Mouse (Mus musculus) limb, embryonic 11.5 days (tissue): ENCODE data around the gene Mapk8ip3. TPM values are rescaled to one million over a fixed set of nuclear protein-coding genes. Genes with fewer than 3 reads are reported as not detected.

ENCODE experiments used
- ATAC-seq: fragments of 200-750 bp; cut with Nextera tagmentation; 2 replicates; pipeline ENCODE4 v1.8.0; 2017; ENCODE audit warnings: low read depth; ENCODE audit not compliant: insufficient number of reproducible peaks, low FRiP score, low TSS enrichment
- DNase-seq: peaks from one replicate; pipeline ENCODE4 v3.0.0-alpha.2; 2015; ENCODE audit warnings: low spot score
- H3K27ac ChIP-seq: fragments of 300-500 bp; sonication (generic); replicated peaks from 2 replicates; pipeline ENCODE4 v1.5.1; 2014; ENCODE audit warnings: low read depth, mild to moderate bottlenecking, low read length
- H3K27me3 ChIP-seq: fragments of 300-500 bp; sonication (generic); 2 replicates; pipeline ENCODE4 v1.6.1; 2014; ENCODE audit warnings: mild to moderate bottlenecking, low read length, mixed read lengths; ENCODE audit not compliant: control insufficient read depth, insufficient read depth
- H3K36me3 ChIP-seq: fragments of 300-500 bp; sonication (generic); 2 replicates; pipeline ENCODE4 v1.6.1; 2014; ENCODE audit warnings: mild to moderate bottlenecking, low read length, moderate library complexity, mixed read lengths; ENCODE audit not compliant: control insufficient read depth, insufficient read depth
- H3K4me1 ChIP-seq: fragments of 300-500 bp; sonication (generic); 2 replicates; pipeline ENCODE4 v1.6.1; 2014; ENCODE audit warnings: low read length, mixed read lengths; ENCODE audit not compliant: control insufficient read depth, insufficient read depth
- H3K4me2 ChIP-seq: fragments of 300-500 bp; sonication (generic); 2 replicates; pipeline ENCODE4 v1.6.1; 2014; ENCODE audit warnings: low read depth, mild to moderate bottlenecking, moderate library complexity; ENCODE audit not compliant: severe bottlenecking
- H3K4me3 ChIP-seq: fragments of 300-500 bp; sonication (generic); 2 replicates; pipeline ENCODE4 v1.5.1; 2014; ENCODE audit warnings: low read depth, low read length
- H3K9ac ChIP-seq: fragments of 300-500 bp; sonication (generic); 2 replicates; pipeline ENCODE4 v1.6.1; 2014; ENCODE audit warnings: mild to moderate bottlenecking, low read length
- H3K9me3 ChIP-seq: fragments of 300-500 bp; sonication (generic); 2 replicates; pipeline ENCODE4 v1.6.1; 2016; ENCODE audit warnings: low read length; ENCODE audit not compliant: control insufficient read depth
- WGBS: fragments of 180-500 bp; shearing (Covaris S2); extraction: QIAGEN DNeasy Blood & Tissue Kit; methylation state at CpG from one replicate; pipeline ENCODE4 v1.1.7; 2014; 5-methylcytosine and 5-hydroxymethylcytosine counted together
- polyA plus RNA-seq: library from polyadenylated mRNA; unstranded; fragments of >200 nt; fragmentation: Nextera tagmentation; extraction: Ambion mirVana; gene quantifications from 2 replicates; pipeline ENCODE4 v1.2.1, GENCODE M21; 2014

Mapk8ip3 gene
- polyA plus RNA-seq, 1 experiment from 2014 or later: 31.0 TPM

GRCm38 (mm10) chr17:24847386-24847785 lies 89.4 kb downstream of the Mapk8ip3 start:
- Histone ChIP-seq H3K4me1 (peaks cover 3% of the 10 kb centered on the region; the same call in 1 of the 2 replicates), H3K27ac (no peak overlapping the region), H3K27me3 (0 out of 2 replicates have a peak, but pooled peaks cover 6% of the 10 kb centered on the region), H3K4me2 (no peak overlapping the region), H3K36me3 (no peaks in the 10 kb centered on the region), H3K9ac (no peak overlapping the region), H3K4me3 (no peak overlapping the region), H3K9me3 (no peaks in the 10 kb centered on the region)
- DNase-seq (no peak), ATAC-seq (no peak)
- WGBS: 98% methylated on average over 1 of the region's 1 CpGs

- 32% methylated on average over 9 of the region's 9 CpGs for WGBS
- ATAC-seq (no peak), DNase-seq (no peak)
- H3K9ac ChIP-seq: no peak overlapping the region
- H3K4me3 ChIP-seq: no peak overlapping the region
- no peaks in the 10 kb centered on the region for H3K36me3 ChIP-seq
- H3K9me3 ChIP-seq: no peaks in the 10 kb centered on the region
- H3K4me1 ChIP-seq: peaks cover 3% of the 10 kb centered on the region; the same call in 1 of the 2 replicates
- H3K27me3 ChIP-seq: no peaks in the 10 kb centered on the region
- H3K4me2 ChIP-seq: no peak overlapping the region
- no peak overlapping the region for H3K27ac ChIP-seq
These were observed 92.3 kb downstream of the Mapk8ip3 start for GRCm38 (mm10) chr17:24844525-24844924.

GRCm38 (mm10) chr17:24842631-24843030 lies 94.1 kb downstream of the Mapk8ip3 start:
- ATAC-seq (no peak), DNase-seq (no peak)
- H3K27ac ChIP-seq: no peak overlapping the region
- WGBS: 61% methylated on average over 2 of the region's 2 CpGs
- H3K4me2 ChIP-seq: no peak overlapping the region
- H3K9me3 ChIP-seq: no peaks in the 10 kb centered on the region
- H3K36me3 ChIP-seq: no peaks in the 10 kb centered on the region
- H3K27me3 ChIP-seq: no peaks in the 10 kb centered on the region
- no peaks in the 10 kb centered on the region for H3K4me1 ChIP-seq
- H3K9ac ChIP-seq: no peak overlapping the region
- no peak overlapping the region for H3K4me3 ChIP-seq

Other genes with a start within 250 kb of the Mapk8ip3 start
- gene Syngr3, start 247.0 kb downstream of the Mapk8ip3 start, polyA plus RNA-seq: 6.6 and 6.9 TPM in 2 replicates
- 53.0 and 63.3 TPM in 2 replicates for gene Gfer, start 240.8 kb downstream of the Mapk8ip3 start, polyA plus RNA-seq
- gene Noxo1, start 240.7 kb downstream of the Mapk8ip3 start, polyA plus RNA-seq: 1.5 and 1.7 TPM in 2 replicates
- 120 and 121 TPM in 2 replicates for gene Tbl3, start 229.3 kb downstream of the Mapk8ip3 start, polyA plus RNA-seq
- gene Rnf151, start 218.9 kb downstream of the Mapk8ip3 start, polyA plus RNA-seq: 0.16 TPM in 1 of 2 replicates, not detected in the other
- gene Rps2, start 218.9 kb downstream of the Mapk8ip3 start, polyA plus RNA-seq: 1,548 and 1,633 TPM in 2 replicates
- gene Ndufb10, start 212.5 kb downstream of the Mapk8ip3 start, polyA plus RNA-seq: 211 and 216 TPM in 2 replicates
- not detected in 2 replicates for gene Rpl3l, start 209.2 kb downstream of the Mapk8ip3 start, polyA plus RNA-seq
- 24.9 and 27.0 TPM in 2 replicates for gene Msrb1, start 200.3 kb downstream of the Mapk8ip3 start, polyA plus RNA-seq
- gene Hs3st6, start 184.0 kb downstream of the Mapk8ip3 start, polyA plus RNA-seq: 3.1 and 3.4 TPM in 2 replicates
- not detected in 2 replicates for gene Meiob, start 132.7 kb downstream of the Mapk8ip3 start, polyA plus RNA-seq
- 27.2 and 28.8 TPM in 2 replicates for gene Hagh, start 96.8 kb downstream of the Mapk8ip3 start, polyA plus RNA-seq
- 16.6 and 18.5 TPM in 2 replicates for gene Fahd1, start 86.6 kb downstream of the Mapk8ip3 start, polyA plus RNA-seq
- gene Igfals, start 71.0 kb downstream of the Mapk8ip3 start, polyA plus RNA-seq: 0.24 and 0.47 TPM in 2 replicates
- 65.1 and 66.0 TPM in 2 replicates for gene Nubp2, start 50.6 kb downstream of the Mapk8ip3 start, polyA plus RNA-seq
- 36.8 and 42.1 TPM in 2 replicates for gene Spsb3, start 50.3 kb downstream of the Mapk8ip3 start, polyA plus RNA-seq
- 20.5 and 20.8 TPM in 2 replicates for gene Eme2, start 41.9 kb downstream of the Mapk8ip3 start, polyA plus RNA-seq
- gene Mrps34, start 41.9 kb downstream of the Mapk8ip3 start, polyA plus RNA-seq: 82.3 and 84.8 TPM in 2 replicates
- 51.5 and 53.0 TPM in 2 replicates for gene Nme3, start 40.5 kb downstream of the Mapk8ip3 start, polyA plus RNA-seq
- gene Jpt2, start 23.7 kb upstream of the Mapk8ip3 start, polyA plus RNA-seq: 201 and 259 TPM in 2 replicates
- 13.0 and 14.6 TPM in 2 replicates for gene Cramp1l, start 78.8 kb upstream of the Mapk8ip3 start, polyA plus RNA-seq
- gene Ift140, start 79.1 kb upstream of the Mapk8ip3 start, polyA plus RNA-seq: 21.0 and 24.0 TPM in 2 replicates
- gene Tmem204, start 146.6 kb upstream of the Mapk8ip3 start, polyA plus RNA-seq: 9.7 and 10.8 TPM in 2 replicates
- gene Telo2, start 179.0 kb upstream of the Mapk8ip3 start, polyA plus RNA-seq: 28.8 and 35.8 TPM in 2 replicates
- gene Ptx4, start 183.8 kb upstream of the Mapk8ip3 start, polyA plus RNA-seq: 0.17 TPM in 1 of 2 replicates, not detected in the other
- 20.6 and 21.0 TPM in 2 replicates for gene Clcn7, start 196.4 kb upstream of the Mapk8ip3 start, polyA plus RNA-seq
- gene Ccdc154, start 225.5 kb upstream of the Mapk8ip3 start, polyA plus RNA-seq: not detected in 2 replicates
- not detected in 2 replicates for gene Gm38655, start 238.5 kb upstream of the Mapk8ip3 start, polyA plus RNA-seq
- 31.6 and 32.7 TPM in 2 replicates for gene BC003965, start 247.6 kb upstream of the Mapk8ip3 start, polyA plus RNA-seq